Mouse (Mus musculus) midbrain, embryonic 10.5 days (tissue): ENCODE measurements around the gene Cyb5d1. TPM values are rescaled to one million over a fixed set of nuclear protein-coding genes. Genes with fewer than 3 reads are reported as not detected.

ENCODE experiments used
- DNase-seq: peaks from one replicate; pipeline ENCODE4 v3.0.0-alpha.2; 2017; ENCODE audit warnings: low spot score
- H3K27ac ChIP-seq: fragments of 300-500 bp; sonication (generic); replicated peaks from 2 replicates; pipeline ENCODE4 v1.5.1; 2016; ENCODE audit warnings: mild to moderate bottlenecking
- H3K27me3 ChIP-seq: fragments of 300-500 bp; sonication (generic); 2 replicates; pipeline ENCODE4 v1.6.1; 2016; ENCODE audit warnings: low read depth, mild to moderate bottlenecking; ENCODE audit not compliant: poor library complexity, severe bottlenecking
- H3K36me3 ChIP-seq: fragments of 300-500 bp; sonication (generic); 2 replicates; pipeline ENCODE4 v1.6.1; 2016; ENCODE audit warnings: mild to moderate bottlenecking, moderate library complexity
- H3K4me1 ChIP-seq: fragments of 300-500 bp; sonication (generic); 2 replicates; pipeline ENCODE4 v1.6.1; 2016
- H3K4me3 ChIP-seq: fragments of 300-500 bp; sonication (generic); 2 replicates; pipeline ENCODE4 v1.5.1; 2016; ENCODE audit warnings: mild to moderate bottlenecking, moderate library complexity
- H3K9me3 ChIP-seq: fragments of 300-500 bp; sonication (generic); replicated peaks from 2 replicates; pipeline ENCODE4 v1.6.1; 2016; ENCODE audit warnings: mild to moderate bottlenecking
- WGBS: fragments of 180-500 bp; shearing (Covaris S2); methylation state at CpG from one replicate; pipeline ENCODE4 v1.1.7; 2016; 5-methylcytosine and 5-hydroxymethylcytosine counted together
- polyA plus RNA-seq: library from polyadenylated mRNA; unstranded; fragments of >200 nt; fragmentation: Nextera tagmentation; extraction: Ambion mirVana; gene quantifications from 2 replicates; pipeline ENCODE4 v1.2.1, GENCODE M21; 2016

The Cyb5d1 gene
- polyA plus RNA-seq, 1 experiment from 2014 or later: 50.4 TPM

DNA sequence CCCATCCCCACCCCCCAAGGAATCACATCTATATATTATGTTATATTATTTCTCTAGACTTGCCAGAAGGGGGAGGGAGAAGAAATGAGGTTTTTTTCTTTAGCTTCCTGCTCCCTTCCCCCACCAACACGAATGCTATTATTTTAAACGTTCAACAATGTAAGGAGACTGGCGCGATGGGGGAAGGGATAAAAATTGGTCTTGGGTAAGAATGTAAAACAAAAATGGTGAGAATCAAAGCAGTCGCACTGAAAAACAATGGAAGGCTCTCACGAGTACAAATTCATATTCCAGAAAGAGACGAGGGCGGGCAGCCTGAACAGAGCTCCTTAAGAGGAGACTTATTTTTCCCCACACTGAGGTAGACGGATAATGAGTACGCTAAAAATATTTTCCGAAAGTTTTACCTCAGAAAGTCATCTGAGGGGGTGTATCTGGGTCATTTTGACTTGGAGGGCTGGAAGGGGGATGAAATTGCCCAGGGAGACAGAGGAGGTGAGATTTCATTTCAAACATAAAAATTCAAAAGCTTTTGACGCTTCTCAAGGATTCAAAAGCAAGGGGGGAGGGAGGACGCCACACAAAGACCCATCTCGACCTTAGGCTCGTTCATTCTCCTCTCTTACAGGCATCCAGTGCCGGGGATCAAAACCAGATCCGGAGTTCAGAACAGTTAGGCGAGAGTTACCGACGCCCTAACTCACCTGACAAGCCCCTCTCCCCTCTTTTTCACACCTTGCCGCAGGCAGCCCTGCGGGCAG is 28.4 kb downstream of the Cyb5d1 start:
- H3K27me3 ChIP-seq: no peaks in the 10 kb centered on the region
- under 1% methylated on average over 22 of the region's 22 CpGs for WGBS
- H3K4me3 ChIP-seq: peak overlapping the region; percentile 97
- peaks cover 79% of the 10 kb centered on the region for H3K4me1 ChIP-seq
- H3K9me3 ChIP-seq: no peaks in the 10 kb centered on the region
- peak; percentile 46 for DNase-seq
- H3K27ac ChIP-seq: peak overlapping the region; percentile 100
- peaks cover 27% of the 10 kb centered on the region for H3K36me3 ChIP-seq

DNA sequence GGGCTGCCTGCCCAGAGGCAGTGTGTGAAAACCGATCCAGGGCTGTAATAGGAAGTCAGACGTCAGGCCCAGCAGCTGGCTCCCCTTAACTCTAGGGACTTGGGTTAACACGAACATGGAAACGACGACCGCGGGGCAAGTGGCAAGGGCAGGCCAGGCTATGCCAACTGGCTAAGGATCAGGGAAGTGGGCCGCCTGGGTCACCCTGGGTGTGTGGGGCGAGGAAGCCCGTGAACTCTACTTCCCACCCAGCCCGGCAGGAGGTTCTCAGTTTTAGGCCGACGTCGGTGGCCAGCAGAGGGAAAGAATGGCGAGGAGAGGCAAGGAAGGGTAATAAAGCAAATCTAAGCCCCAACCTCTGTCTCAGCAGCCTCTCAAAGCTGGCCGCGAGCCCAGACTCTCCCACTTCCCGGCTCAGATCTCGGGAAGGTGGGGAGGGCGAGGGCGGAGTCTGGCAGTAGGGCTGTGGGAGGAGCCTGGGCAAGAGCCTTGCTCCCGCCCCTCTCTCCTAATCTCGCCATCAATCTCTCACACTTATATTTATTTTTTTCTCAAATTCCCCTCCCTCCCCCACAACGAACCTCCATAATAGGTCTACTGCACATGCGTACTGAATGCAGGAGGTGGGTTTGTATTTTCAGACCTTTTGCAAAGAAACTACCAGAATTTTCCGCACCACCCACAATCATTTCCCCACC is 29.1 kb downstream of the Cyb5d1 start:
- Histone ChIP-seq H3K4me3 (peak overlapping the region; percentile 97), H3K27ac (peak overlapping the region; percentile 100), H3K27me3 (no peaks in the 10 kb centered on the region), H3K9me3 (no peaks in the 10 kb centered on the region), H3K36me3 (peaks cover 32% of the 10 kb centered on the region), H3K4me1 (peaks cover 74% of the 10 kb centered on the region)
- under 1% methylated on average over 26 of the region's 26 CpGs for WGBS
- peak; percentile 90 for DNase-seq

DNA sequence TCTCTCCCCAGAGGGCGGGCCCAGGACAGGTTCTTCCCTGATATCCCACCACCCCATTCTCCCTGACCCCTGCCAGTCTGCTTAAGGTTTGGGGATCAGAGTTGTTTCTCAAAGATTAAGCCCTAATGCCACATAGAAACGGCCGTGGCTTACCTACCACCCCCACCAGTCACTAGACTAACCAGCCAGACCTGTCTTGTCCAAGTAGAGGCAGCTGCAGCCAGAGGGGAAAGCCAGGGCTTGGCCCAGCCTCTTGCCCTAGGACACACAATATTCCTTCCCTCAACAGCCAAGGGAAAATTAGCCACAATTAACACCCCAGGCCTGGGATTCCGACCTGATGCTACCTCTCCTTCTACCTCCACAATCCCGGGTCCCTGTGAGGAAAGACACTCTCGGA is 29.7 kb downstream of the Cyb5d1 start:
- WGBS: 28% methylated on average over 6 of the region's 6 CpGs
- Histone ChIP-seq H3K4me1 (peaks cover 68% of the 10 kb centered on the region), H3K4me3 (peak overlapping the region; percentile 97), H3K36me3 (peaks cover 38% of the 10 kb centered on the region), H3K27me3 (no peaks in the 10 kb centered on the region), H3K9me3 (no peaks in the 10 kb centered on the region), H3K27ac (peak overlapping the region; percentile 100)
- DNase-seq: no peak

DNA sequence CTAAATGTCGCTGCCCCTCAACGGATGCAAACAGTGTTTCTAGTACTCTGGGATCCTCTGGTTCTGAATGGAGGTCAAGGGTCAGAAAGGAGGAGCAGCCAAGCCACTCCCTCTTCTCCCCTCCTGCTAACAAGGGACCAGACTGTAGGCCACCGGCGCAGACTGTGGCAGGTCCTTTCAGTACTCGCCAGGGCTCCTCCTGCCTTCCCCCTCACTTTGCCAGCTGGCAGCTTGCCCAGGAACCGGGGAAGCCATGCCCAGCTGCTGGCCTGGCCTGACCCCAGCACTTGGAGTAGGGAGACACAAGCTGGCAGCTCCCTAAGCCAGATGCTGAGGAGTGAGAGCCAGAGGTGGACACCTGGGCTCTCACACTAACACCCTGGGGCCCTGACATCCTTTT is 30.5 kb downstream of the Cyb5d1 start:
- H3K27ac ChIP-seq: peak overlapping the region; percentile 100
- DNase-seq: peak; percentile 64
- H3K4me3 ChIP-seq: peak overlapping the region; percentile 97
- no peaks in the 10 kb centered on the region for H3K27me3 ChIP-seq
- H3K9me3 ChIP-seq: no peaks in the 10 kb centered on the region
- H3K4me1 ChIP-seq: peaks cover 60% of the 10 kb centered on the region
- H3K36me3 ChIP-seq: peaks cover 46% of the 10 kb centered on the region
- 2% methylated on average over 6 of the region's 6 CpGs for WGBS

DNA sequence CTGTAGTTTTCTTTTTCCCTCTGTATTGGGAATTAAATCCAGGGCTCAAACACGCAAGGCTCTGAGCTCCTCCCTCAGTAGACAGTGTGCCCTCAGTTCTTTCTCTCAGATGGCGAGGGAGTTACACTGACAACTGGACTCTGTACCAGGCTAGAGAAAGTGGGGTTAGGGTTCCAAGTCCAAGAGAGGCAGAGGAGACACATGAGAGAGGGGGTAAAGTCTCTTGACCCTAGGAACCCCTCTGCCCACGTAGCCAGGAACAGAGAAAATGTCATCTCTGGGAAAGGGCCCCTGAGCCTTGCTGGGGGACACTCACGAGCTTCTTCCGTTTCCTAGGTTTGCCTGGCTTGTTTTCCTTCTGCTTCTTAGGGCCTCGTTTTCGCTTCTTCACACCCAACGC is 31.1 kb downstream of the Cyb5d1 start:
- peak overlapping the region; percentile 97; the same call in 1 of the 2 replicates for H3K4me3 ChIP-seq
- no peaks in the 10 kb centered on the region for H3K9me3 ChIP-seq
- 52% methylated on average over 8 of the region's 8 CpGs for WGBS
- H3K27ac ChIP-seq: peak overlapping the region; percentile 100; the same call in 1 of the 2 replicates
- H3K36me3 ChIP-seq: peaks cover 51% of the 10 kb centered on the region
- no peak for DNase-seq
- H3K4me1 ChIP-seq: peaks cover 54% of the 10 kb centered on the region
- H3K27me3 ChIP-seq: no peaks in the 10 kb centered on the region

DNA sequence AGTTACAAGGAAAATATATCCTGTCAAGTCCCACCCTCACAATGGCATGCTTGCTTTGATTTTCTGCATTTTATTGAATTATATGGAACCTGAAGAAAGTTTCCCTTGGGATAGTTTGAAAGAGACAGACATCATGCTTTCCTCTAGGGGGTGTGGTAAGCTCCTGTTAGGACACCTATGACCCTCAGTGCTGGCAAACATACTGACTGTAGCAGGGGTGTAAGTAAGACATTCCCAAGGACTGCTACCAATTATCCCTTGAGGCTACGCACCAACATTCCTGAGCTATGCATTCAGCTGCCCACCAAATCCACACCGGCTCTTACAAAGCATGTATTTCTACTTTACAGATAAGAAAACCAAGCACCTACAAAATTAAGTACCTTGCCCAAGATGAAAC is 33.0 kb downstream of the Cyb5d1 start:
- 73% methylated on average over 2 of the region's 2 CpGs for WGBS
- Histone ChIP-seq H3K36me3 (peaks cover 70% of the 10 kb centered on the region), H3K9me3 (no peaks in the 10 kb centered on the region), H3K4me3 (no peak overlapping the region), H3K27me3 (no peaks in the 10 kb centered on the region), H3K27ac (no peak overlapping the region), H3K4me1 (peaks cover 42% of the 10 kb centered on the region)
- no peak for DNase-seq

DNA sequence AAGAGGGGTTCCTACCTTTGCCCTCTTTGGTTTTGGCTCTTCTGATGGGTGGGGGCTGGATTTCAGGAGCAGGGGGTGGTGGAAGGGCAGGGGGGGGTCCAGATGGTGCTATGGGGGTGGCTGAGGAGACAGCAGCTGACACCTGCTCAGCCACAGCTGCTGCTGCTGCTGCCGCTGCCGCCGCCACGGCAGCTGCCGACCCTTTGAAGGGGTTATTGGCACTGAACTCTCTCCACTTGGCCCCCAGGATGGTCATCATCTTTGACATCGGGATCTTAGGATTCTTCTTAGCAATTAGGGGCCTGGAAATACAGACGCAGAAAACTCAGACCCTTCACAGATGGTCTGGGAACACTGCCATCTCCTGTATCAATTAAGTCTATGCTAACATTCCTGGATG is 33.4 kb downstream of the Cyb5d1 start:
- 82% methylated on average over 7 of the region's 7 CpGs for WGBS
- H3K4me1 ChIP-seq: peaks cover 37% of the 10 kb centered on the region
- no peaks in the 10 kb centered on the region for H3K27me3 ChIP-seq
- H3K36me3 ChIP-seq: peaks cover 75% of the 10 kb centered on the region
- no peak for DNase-seq
- no peak overlapping the region for H3K4me3 ChIP-seq
- H3K27ac ChIP-seq: peak overlapping the region; percentile 2; the same call in 1 of the 2 replicates
- H3K9me3 ChIP-seq: no peaks in the 10 kb centered on the region

DNA sequence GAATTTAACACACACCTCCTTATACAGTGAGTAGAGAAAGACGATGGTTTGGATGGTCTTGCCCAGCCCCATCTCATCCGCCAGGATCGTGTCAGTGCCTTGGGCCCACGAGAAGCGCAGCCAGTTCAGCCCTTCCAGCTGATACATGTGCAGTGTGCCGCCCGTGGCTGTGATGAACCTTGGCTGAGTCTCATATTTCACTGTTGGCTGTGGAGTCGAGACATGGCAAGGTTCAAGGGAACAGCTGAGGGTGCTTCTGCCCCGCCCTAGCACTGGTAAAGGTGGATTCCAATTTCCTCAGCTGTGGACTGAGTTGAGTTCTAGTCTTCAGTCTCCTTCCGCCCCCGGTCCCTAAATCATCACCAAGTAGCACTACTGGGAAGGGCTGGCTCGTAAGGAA is 37.7 kb downstream of the Cyb5d1 start:
- H3K27me3 ChIP-seq: no peaks in the 10 kb centered on the region
- no peaks in the 10 kb centered on the region for H3K9me3 ChIP-seq
- peaks cover 99% of the 10 kb centered on the region for H3K36me3 ChIP-seq
- DNase-seq: no peak
- H3K27ac ChIP-seq: no peak overlapping the region
- peaks cover 6% of the 10 kb centered on the region; the same call in 1 of the 2 replicates for H3K4me1 ChIP-seq
- 94% methylated on average over 12 of the region's 12 CpGs for WGBS
- H3K4me3 ChIP-seq: no peak overlapping the region

DNA sequence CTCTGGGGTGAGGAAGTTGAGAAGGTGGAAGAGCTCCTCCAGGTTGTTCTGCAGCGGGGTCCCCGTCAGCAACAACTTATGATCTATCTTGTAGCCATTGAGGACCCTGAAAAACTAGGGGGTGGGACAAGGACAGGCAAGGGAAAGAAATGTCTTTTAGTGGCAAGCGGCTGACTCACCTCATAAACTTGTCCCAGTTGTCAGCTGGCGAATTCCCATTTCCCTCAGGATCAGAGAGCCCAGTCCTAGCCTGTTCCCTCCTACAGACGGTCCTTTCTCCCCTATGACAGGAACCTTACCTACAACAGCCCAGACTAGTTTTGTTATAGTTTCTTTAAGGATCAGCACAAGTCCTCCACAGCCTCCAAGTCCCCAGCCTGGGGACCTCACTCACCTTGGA is 38.9 kb downstream of the Cyb5d1 start:
- 94% methylated on average over 5 of the region's 5 CpGs for WGBS
- peaks cover 99% of the 10 kb centered on the region for H3K36me3 ChIP-seq
- no peaks in the 10 kb centered on the region for H3K4me1 ChIP-seq
- H3K4me3 ChIP-seq: no peak overlapping the region
- DNase-seq: no peak
- no peaks in the 10 kb centered on the region for H3K27me3 ChIP-seq
- no peak overlapping the region for H3K27ac ChIP-seq
- H3K9me3 ChIP-seq: no peaks in the 10 kb centered on the region

DNA sequence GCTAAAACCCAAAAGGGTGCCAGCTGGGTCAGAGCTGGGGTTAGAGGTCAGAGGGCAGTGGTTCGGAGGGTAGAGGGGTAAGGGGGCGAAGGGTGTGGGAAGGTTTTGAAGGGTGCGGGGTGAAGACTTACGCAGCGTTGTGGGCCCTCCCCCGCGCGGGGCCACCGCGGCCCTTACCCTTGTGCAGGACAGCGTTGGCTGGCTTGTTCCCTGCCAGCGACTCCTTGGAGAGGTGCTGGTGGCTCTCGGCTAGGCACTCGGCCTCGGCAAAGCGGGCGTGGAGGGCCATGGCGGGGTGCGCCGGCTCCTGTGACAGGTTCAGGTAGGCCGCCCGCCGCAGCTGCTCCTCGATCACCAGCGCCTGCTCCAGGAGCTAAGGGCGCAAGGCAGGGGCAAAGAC is 49.0 kb downstream of the Cyb5d1 start:
- no peak overlapping the region for H3K27ac ChIP-seq
- no peaks in the 10 kb centered on the region for H3K27me3 ChIP-seq
- DNase-seq: no peak
- H3K4me3 ChIP-seq: no peak overlapping the region
- peaks cover 5% of the 10 kb centered on the region; the same call in 1 of the 2 replicates for H3K4me1 ChIP-seq
- WGBS: 85% methylated on average over 26 of the region's 26 CpGs
- peaks cover 90% of the 10 kb centered on the region for H3K36me3 ChIP-seq
- no peaks in the 10 kb centered on the region for H3K9me3 ChIP-seq

Other genes starting within 250 kb of the Cyb5d1 start
- not detected in 2 replicates for gene Alox12b, start 238.6 kb downstream of the Cyb5d1 start, polyA plus RNA-seq
- 0.04 and 0.06 TPM in 2 replicates for gene Alox8, start 197.8 kb downstream of the Cyb5d1 start, polyA plus RNA-seq
- gene Gucy2e, start 158.6 kb downstream of the Cyb5d1 start, polyA plus RNA-seq: 0.06 and 0.20 TPM in 2 replicates
- 39.9 TPM in 2 replicates for gene Cntrob, start 71.9 kb downstream of the Cyb5d1 start, polyA plus RNA-seq
- gene Trappc1, start 71.7 kb downstream of the Cyb5d1 start, polyA plus RNA-seq: 174 and 188 TPM in 2 replicates
- gene Kcnab3, start 69.4 kb downstream of the Cyb5d1 start, polyA plus RNA-seq: 1.4 and 2.3 TPM in 2 replicates
- 18.1 and 24.6 TPM in 2 replicates for gene Rnf227, start 55.2 kb downstream of the Cyb5d1 start, polyA plus RNA-seq
- 41.7 and 50.6 TPM in 2 replicates for gene Chd3, start 26.2 kb downstream of the Cyb5d1 start, polyA plus RNA-seq
- 145 and 146 TPM in 2 replicates for gene Naa38, start 144 bp downstream of the Cyb5d1 start, polyA plus RNA-seq
- gene Tmem88, start 2.6 kb upstream of the Cyb5d1 start, polyA plus RNA-seq: 16.9 and 21.4 TPM in 2 replicates
- 31.8 and 37.1 TPM in 2 replicates for gene Kdm6b, start 18.0 kb upstream of the Cyb5d1 start, polyA plus RNA-seq
- gene Dnah2, start 153.5 kb upstream of the Cyb5d1 start, polyA plus RNA-seq: 1.2 and 1.9 TPM in 2 replicates
- 48.8 and 53.9 TPM in 2 replicates for gene Efnb3, start 164.6 kb upstream of the Cyb5d1 start, polyA plus RNA-seq
- 45.0 and 50.7 TPM in 2 replicates for gene Wrap53, start 184.6 kb upstream of the Cyb5d1 start, polyA plus RNA-seq
- 148 and 166 TPM in 2 replicates for gene Trp53, start 184.7 kb upstream of the Cyb5d1 start, polyA plus RNA-seq
- 6.0 and 8.6 TPM in 2 replicates for gene Atp1b2, start 210.3 kb upstream of the Cyb5d1 start, polyA plus RNA-seq
- gene Shbg, start 222.3 kb upstream of the Cyb5d1 start, polyA plus RNA-seq: not detected in 2 replicates
- 16.1 and 20.6 TPM in 2 replicates for gene Sat2, start 226.4 kb upstream of the Cyb5d1 start, polyA plus RNA-seq
- 36.2 and 39.1 TPM in 2 replicates for gene Fxr2, start 237.4 kb upstream of the Cyb5d1 start, polyA plus RNA-seq